Mouse (Mus musculus): ENCODE results near the gene Pcnx2.

Gene Pcnx2

DNA sequence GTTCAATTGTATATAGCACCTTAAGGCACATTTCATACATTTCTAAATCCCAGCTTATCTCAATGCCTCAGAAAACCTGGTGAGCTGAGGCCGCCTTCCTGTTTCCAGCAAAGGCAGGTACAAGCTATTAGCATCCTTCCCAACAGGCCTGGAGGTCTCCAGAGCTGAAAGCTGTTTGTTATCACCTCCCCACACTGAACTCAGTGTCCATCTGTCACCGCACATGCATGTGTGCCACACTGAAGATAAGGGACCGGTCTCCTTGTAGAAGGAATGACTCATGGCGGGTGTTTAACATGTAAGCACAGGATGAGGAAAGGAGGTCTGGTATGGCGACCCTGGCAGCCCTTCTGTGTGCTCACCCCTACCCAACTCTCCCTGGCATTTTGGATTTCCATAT is 186.6 kb downstream of the Pcnx2 start:
- DNase-seq (ENCODE audit: low read depth), result no peak

DNA sequence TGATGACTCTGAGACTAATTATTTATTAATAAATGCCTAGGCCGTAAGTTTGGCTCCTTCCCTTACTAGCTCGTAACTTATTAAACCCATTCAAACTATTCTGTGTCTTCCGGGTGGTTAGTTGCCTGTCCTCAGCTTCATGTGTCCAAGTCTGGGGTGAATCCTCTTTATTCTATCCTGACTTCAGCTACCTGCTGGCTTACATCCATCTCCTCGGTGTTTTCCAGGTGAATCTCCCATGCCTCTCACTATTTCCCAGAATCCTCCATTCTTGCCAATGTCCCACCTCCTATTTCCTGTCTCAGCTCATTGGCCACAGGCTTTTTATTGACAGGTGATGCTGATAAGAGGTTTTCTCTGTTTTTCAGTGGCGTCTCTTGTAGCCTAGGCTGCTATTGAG is 188.9 kb downstream of the Pcnx2 start:
- DNase-seq (ENCODE audit: low read depth), result no peak

DNA sequence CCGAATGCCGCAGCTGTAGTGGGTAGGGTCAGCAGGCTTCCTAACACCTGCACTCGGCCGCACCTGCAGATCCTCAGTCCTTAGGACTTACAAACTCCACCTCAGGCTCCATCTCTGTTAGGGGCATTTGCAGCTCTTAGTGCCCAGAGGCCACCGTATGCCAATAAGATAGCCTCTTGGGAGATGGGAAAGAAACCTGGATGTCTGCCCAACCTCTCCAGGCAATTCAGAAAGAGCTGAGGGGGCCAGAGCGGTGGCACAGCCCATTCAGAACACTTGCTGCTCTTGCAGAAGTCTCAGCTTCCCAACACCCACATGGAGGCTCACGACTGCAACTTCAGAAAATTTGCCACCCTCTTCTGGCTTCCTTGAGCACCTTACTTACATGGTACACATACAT is 192.3 kb downstream of the Pcnx2 start:
- no peak for DNase-seq (ENCODE audit: low read depth)

DNA sequence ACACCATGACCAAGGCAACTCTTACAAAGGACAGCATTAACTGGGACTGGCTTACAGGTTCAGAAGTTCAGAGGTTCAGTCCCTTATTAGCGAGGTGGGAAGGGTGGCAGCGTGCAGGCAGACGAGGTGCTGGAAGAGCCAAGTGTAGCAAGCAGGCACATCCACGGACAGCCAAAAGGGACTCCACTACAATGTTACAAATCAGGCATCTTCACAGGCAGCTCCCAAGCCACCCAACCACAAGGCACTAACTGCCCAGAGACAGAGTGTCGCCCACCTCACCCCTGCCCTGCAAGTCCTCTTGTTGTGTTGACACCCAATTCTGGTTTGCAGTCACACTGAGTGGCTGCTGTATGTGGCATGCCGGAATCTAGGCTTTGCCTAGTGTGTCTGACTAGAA is 193.7 kb downstream of the Pcnx2 start:
- no peak for DNase-seq (ENCODE audit: low read depth)

GRCm38 (mm10) chr8:125702868-125703473 is 195.1 kb downstream of the Pcnx2 start:
- DNase-seq (ENCODE audit: low read depth), result no peak

All from induced T-regulatory cell, adult 2 months (primary cell).